Mouse (Mus musculus) limb, embryonic 14.5 days (tissue): ENCODE results near the gene Ksr1. TPM values are rescaled to one million over a fixed set of nuclear protein-coding genes. Genes with fewer than 3 reads are reported as not detected.

Source experiments
- ATAC-seq: fragments of 200-750 bp; cut with Nextera tagmentation; 2 replicates; pipeline ENCODE4 v1.8.0; 2017; ENCODE audit warnings: low read depth, moderate number of reproducible peaks, moderate TSS enrichment; ENCODE audit not compliant: low FRiP score
- DNase-seq: peaks from one replicate; pipeline ENCODE4 v3.0.0-alpha.2; 2015; ENCODE audit warnings: low spot score
- H3K27ac ChIP-seq: fragments of 300-500 bp; sonication (generic); replicated peaks from 2 replicates; pipeline ENCODE4 v1.5.1; 2014; ENCODE audit warnings: low read depth, mild to moderate bottlenecking, low read length, moderate library complexity, mixed read lengths
- H3K27me3 ChIP-seq: fragments of 300-500 bp; sonication (generic); 2 replicates; pipeline ENCODE4 v1.6.1; 2014; ENCODE audit warnings: low read length, mixed read lengths; ENCODE audit not compliant: control insufficient read depth, insufficient read depth
- H3K36me3 ChIP-seq: fragments of 300-500 bp; sonication (generic); 2 replicates; pipeline ENCODE4 v1.6.1; 2014; ENCODE audit warnings: mild to moderate bottlenecking, low read length, moderate library complexity, mixed read lengths; ENCODE audit not compliant: control insufficient read depth, insufficient read depth
- H3K4me1 ChIP-seq: fragments of 300-500 bp; sonication (generic); 2 replicates; pipeline ENCODE4 v1.6.1; 2014; ENCODE audit warnings: antibody characterized with exemption, low read length, mixed read lengths; ENCODE audit not compliant: control insufficient read depth, insufficient read depth
- H3K4me2 ChIP-seq: fragments of 300-500 bp; sonication (generic); replicated peaks from 2 replicates; pipeline ENCODE4 v1.6.1; 2014; ENCODE audit warnings: low read depth, mild to moderate bottlenecking, low read length, moderate library complexity; ENCODE audit not compliant: severe bottlenecking
- H3K4me3 ChIP-seq: fragments of 300-500 bp; sonication (generic); replicated peaks from 2 replicates; pipeline ENCODE4 v1.5.1; 2014; ENCODE audit warnings: low read length
- H3K9ac ChIP-seq: fragments of 300-500 bp; sonication (generic); 2 replicates; pipeline ENCODE4 v1.6.1; 2014; ENCODE audit warnings: mild to moderate bottlenecking, low read depth, low read length, moderate library complexity; ENCODE audit not compliant: severe bottlenecking
- H3K9me3 ChIP-seq: fragments of 300-500 bp; sonication (generic); 2 replicates; pipeline ENCODE4 v1.6.1; 2016; ENCODE audit warnings: low read length; ENCODE audit not compliant: control insufficient read depth
- POLR2A ChIP-seq: fragments of 200-500 bp; IDR thresholded peaks from 2 replicates; pipeline ENCODE4 v1.8.0; 2012; ENCODE audit warnings: inconsistent platforms, mild to moderate bottlenecking, moderate library complexity, borderline replicate concordance; ENCODE audit not compliant: insufficient read depth, insufficient read length; ENCODE audit errors: extremely low read depth
- WGBS: fragments of 180-500 bp; shearing (Covaris S2); extraction: QIAGEN DNeasy Blood & Tissue Kit; methylation state at CpG from one replicate; pipeline ENCODE4 v1.1.7; 2014; 5-methylcytosine and 5-hydroxymethylcytosine counted together
- polyA plus RNA-seq, 2 experiments: library from polyadenylated mRNA; depleted of rRNA in 1 of 2; stranded (reverse) in 1 of 2; unstranded in 1 of 2; fragments of >200 nt; fragmentation: Nextera tagmentation in 1 of 2; extraction: Ambion mirVana in 1 of 2; gene quantifications; 2 replicates each; pipeline versions ENCODE4 v1.2.1 to v1.2.3; 2012 to 2014

Ksr1 gene
- polyA plus RNA-seq, 2 experiments, result 8.2 to 24.1 TPM

GRCm38 (mm10) chr11:79160127-79160526, 13.9 kb upstream of the Ksr1 start:
- no peak overlapping the region for H3K9ac ChIP-seq
- WGBS, result 63% methylated on average over 6 of the region's 6 CpGs
- H3K27me3 ChIP-seq, result no peaks in the 10 kb centered on the region
- no peak for TF ChIP-seq POLR2A
- H3K27ac ChIP-seq, result no peak overlapping the region
- no peak for ATAC-seq
- no peak for DNase-seq
- no peak overlapping the region for H3K4me3 ChIP-seq
- H3K4me2 ChIP-seq, result no peak overlapping the region
- H3K36me3 ChIP-seq, result no peaks in the 10 kb centered on the region
- H3K9me3 ChIP-seq, result no peaks in the 10 kb centered on the region
- H3K4me1 ChIP-seq, result 0 out of 2 replicates have a peak, but pooled peaks cover 3% of the 10 kb centered on the region

- H3K36me3 ChIP-seq, result no peaks in the 10 kb centered on the region
- DNase-seq (no peak), ATAC-seq (no peak)
- H3K4me1 ChIP-seq, result no peaks in the 10 kb centered on the region
- H3K27me3 ChIP-seq, result no peaks in the 10 kb centered on the region
- WGBS, result 53% methylated on average over 4 of the region's 4 CpGs
- H3K4me3 ChIP-seq, result no peak overlapping the region
- no peak overlapping the region for H3K4me2 ChIP-seq
- no peak overlapping the region for H3K9ac ChIP-seq
- TF ChIP-seq POLR2A, result no peak
- no peaks in the 10 kb centered on the region for H3K9me3 ChIP-seq
- H3K27ac ChIP-seq, result no peak overlapping the region
Measured at GRCm38 (mm10) chr11:79157729-79158128, 11.5 kb upstream of the Ksr1 start.

GRCm38 (mm10) chr11:79155348-79155747, 9.1 kb upstream of the Ksr1 start:
- no peak for ATAC-seq
- WGBS, result 73% methylated on average over 6 of the region's 6 CpGs

GRCm38 (mm10) chr11:79152696-79153095, 6.5 kb upstream of the Ksr1 start:
- H3K4me3 ChIP-seq, result no peak overlapping the region
- H3K27ac ChIP-seq, result no peak overlapping the region
- no peaks in the 10 kb centered on the region for H3K9me3 ChIP-seq
- TF ChIP-seq POLR2A, result no peak
- no peaks in the 10 kb centered on the region for H3K36me3 ChIP-seq
- ATAC-seq (no peak), DNase-seq (no peak)
- 59% methylated on average over 5 of the region's 5 CpGs for WGBS
- H3K27me3 ChIP-seq, result no peaks in the 10 kb centered on the region
- no peaks in the 10 kb centered on the region for H3K4me1 ChIP-seq
- no peak overlapping the region for H3K4me2 ChIP-seq
- no peak overlapping the region for H3K9ac ChIP-seq

More at GRCm38 (mm10) chr11:79155348-79155747, 9.1 kb upstream of the Ksr1 start:
- Histone ChIP-seq H3K36me3 (no peaks in the 10 kb centered on the region), H3K4me3 (no peak overlapping the region), H3K27me3 (no peaks in the 10 kb centered on the region), H3K4me2 (no peak overlapping the region), H3K9ac (no peak overlapping the region), H3K27ac (no peak overlapping the region), H3K9me3 (no peaks in the 10 kb centered on the region), H3K4me1 (no peaks in the 10 kb centered on the region)
- TF ChIP-seq POLR2A, result no peak
- DNase-seq, result no peak

GRCm38 (mm10) chr11:79151874-79152273, 5.7 kb upstream of the Ksr1 start:
- TF ChIP-seq POLR2A, result no peak
- Histone ChIP-seq H3K9me3 (no peaks in the 10 kb centered on the region), H3K27ac (no peak overlapping the region), H3K4me3 (no peak overlapping the region), H3K27me3 (no peaks in the 10 kb centered on the region), H3K9ac (no peak overlapping the region), H3K36me3 (no peaks in the 10 kb centered on the region), H3K4me2 (no peak overlapping the region), H3K4me1 (no peaks in the 10 kb centered on the region)
- DNase-seq (no peak), ATAC-seq (no peak)
- 89% methylated on average over 7 of the region's 7 CpGs for WGBS

GRCm38 (mm10) chr11:79150301-79150700, 4.1 kb upstream of the Ksr1 start:
- H3K9me3 ChIP-seq, result no peaks in the 10 kb centered on the region
- no peak for TF ChIP-seq POLR2A
- H3K9ac ChIP-seq, result no peak overlapping the region
- no peak for DNase-seq
- no peaks in the 10 kb centered on the region for H3K27me3 ChIP-seq
- H3K4me1 ChIP-seq, result peaks cover under 1% of the 10 kb centered on the region; the same call in 1 of the 2 replicates
- ATAC-seq, result no peak
- no peak overlapping the region for H3K27ac ChIP-seq
- 73% methylated on average over 3 of the region's 3 CpGs for WGBS
- H3K4me2 ChIP-seq, result no peak overlapping the region
- no peaks in the 10 kb centered on the region for H3K36me3 ChIP-seq
- no peak overlapping the region for H3K4me3 ChIP-seq
